Mouse (Mus musculus) adrenal gland, adult 8-10 months (tissue): ENCODE data around the gene Dhdh. TPM values are rescaled to one million over a fixed set of nuclear protein-coding genes. Genes with fewer than 3 reads are reported as not detected.
"Not testable (repeated sequence)": the region's sequence is repeated elsewhere in the genome, so short reads cannot be mapped to it uniquely, and the experiment has no call there.

Experiments
- DNase-seq: peaks from one replicate; pipeline ENCODE4 v3.0.0; 2022
- total RNA-seq, 4 experiments: library from RNA; stranded (reverse); gene quantifications; 2 replicates each; pipeline ENCODE4 v1.2.4; 2022

Dhdh gene
- total RNA-seq, 4 experiments from 2014 or later, result 65.1 to 80.0 (median 69.2) TPM

DNA sequence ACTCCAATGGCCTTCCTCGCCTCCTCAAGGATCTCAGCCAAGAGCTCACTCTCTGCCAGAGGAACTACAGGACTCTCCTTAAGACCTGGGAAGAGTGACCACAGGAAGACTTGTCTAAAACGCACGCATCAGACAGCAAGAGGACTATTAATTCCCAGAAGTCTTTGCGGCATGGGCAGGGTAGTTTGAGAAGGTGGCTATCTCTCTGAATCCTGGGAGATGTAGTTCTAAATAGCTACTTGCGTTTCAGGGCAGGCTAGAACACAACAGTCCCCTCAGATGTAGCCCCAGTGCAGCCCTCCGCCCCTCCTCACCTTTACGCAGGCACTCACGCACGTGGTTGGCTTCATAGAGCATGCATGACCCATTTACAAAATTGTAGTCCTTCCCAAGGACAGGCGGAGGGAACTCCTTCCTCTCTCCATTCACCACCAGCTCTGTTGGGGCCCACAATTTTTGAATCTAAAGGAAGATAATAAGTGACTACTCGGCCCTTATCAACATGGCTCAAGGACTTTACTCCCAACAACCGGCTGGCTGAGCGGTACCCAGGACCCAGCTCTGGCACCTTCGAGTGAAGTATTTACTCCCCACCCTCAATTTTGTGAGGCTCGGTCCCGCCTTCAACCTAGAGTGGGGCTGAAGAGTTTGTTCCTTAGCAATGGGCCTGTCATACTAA is 13.2 kb downstream of the Dhdh start:
- DNase-seq, result no peak

DNA sequence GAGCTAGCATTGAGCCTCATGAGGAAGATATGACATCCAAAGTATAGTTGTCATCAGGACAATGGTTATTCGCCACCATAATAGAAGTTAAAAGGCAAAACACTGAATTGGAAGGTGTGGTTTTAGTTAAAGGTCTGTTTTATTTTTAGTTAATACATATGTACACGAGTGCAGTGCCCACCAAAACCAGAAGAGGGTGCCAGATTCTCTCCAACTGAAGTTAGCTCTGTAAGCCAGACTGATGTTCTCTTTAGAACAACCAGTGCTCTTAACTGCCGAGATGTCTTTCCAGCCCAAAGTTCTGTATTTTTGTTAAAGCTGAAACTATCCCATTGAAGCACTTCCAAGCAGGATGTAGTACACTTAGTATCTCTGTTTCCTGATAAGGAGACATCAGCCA is 17.7 kb downstream of the Dhdh start:
- no peak for DNase-seq

DNA sequence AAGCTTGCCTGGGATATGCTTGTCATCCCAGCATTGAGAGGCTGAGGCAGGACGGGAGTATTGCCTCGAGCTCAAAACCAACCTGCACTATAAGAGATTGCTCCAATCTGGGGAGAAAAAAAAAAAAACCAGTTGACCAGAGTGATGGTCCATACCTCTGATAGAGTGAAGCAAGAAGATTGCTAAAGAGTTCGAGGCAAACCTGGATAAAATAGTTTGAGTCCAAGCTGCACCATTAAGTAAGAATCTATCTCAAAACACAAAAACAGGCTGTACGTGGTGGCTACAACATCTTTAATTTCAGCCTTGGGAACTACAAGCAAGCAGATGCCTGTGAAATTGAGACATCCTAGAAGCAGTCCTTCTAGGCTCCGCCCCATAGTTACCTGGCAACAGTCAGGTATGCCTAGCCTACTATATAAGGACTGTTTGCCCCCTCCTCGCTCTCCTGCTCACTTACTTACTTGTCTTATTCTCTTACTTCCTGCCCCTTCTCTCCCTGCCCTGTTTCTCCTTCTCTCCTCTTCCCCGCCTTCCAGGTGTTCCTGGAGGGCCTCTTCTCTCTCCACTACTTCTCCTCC is 21.4 kb downstream of the Dhdh start:
- no peak for DNase-seq

- DNase-seq, result peak; percentile 95
Measured at GRCm38 (mm10) chr7:45466283-45467089, 22.1 kb downstream of the Dhdh start, which contains the start of gene Bax. TSS of gene Bax (minus strand) at chr7:45466898.

- no peak for DNase-seq
Measured at GRCm38 (mm10) chr7:45465549-45465948, 23.1 kb downstream of the Dhdh start.

GRCm38 (mm10) chr7:45465112-45465511 is 23.5 kb downstream of the Dhdh start:
- no peak for DNase-seq

- DNase-seq, result no peak
Measured at GRCm38 (mm10) chr7:45463987-45464778, 24.4 kb downstream of the Dhdh start.

DNA sequence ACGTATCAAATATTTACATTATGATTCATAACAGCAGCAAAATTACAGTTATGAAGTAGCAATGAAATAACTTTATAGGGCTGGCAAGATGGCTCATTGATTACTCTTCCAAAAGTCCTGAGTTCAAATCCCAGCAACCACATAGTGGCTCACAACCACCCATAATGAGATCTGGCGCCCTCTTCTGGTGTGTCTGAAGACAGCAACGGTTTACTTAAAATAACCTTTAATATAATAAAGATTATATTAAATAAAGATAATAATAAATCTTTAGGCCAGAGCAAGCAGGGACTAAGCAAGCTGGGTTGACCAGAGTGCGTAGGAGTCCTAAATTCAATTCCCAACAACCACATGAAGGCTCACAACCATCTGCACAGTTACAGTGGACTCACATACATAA is 25.7 kb downstream of the Dhdh start:
- not testable (repeated sequence) for DNase-seq

DNA sequence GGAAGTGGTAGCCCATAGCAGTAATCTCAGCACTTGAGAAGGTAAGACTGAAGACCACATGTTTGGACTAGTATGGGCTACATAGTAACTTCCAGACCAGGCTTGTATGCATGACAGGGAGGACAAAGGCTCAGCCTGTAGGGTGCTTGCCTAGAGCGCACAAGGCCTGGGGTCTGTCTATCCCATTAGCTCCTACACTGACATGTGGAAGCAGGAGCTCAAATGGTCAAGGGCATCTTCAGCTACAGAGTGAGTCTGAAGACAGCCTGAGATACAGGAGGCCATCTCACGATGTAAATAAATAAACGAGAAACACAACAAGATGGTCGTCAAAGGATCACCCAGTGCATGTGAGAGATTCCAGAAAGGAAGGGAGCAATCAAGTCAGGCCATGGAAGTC is 26.3 kb downstream of the Dhdh start:
- no peak for DNase-seq

- DNase-seq, result no peak
Measured at GRCm38 (mm10) chr7:45461781-45462180, 26.8 kb downstream of the Dhdh start.

GRCm38 (mm10) chr7:45461326-45461725 is 27.3 kb downstream of the Dhdh start:
- DNase-seq, result no peak

GRCm38 (mm10) chr7:45460860-45461314 is 27.7 kb downstream of the Dhdh start:
- DNase-seq, result peak; percentile 80

DNA sequence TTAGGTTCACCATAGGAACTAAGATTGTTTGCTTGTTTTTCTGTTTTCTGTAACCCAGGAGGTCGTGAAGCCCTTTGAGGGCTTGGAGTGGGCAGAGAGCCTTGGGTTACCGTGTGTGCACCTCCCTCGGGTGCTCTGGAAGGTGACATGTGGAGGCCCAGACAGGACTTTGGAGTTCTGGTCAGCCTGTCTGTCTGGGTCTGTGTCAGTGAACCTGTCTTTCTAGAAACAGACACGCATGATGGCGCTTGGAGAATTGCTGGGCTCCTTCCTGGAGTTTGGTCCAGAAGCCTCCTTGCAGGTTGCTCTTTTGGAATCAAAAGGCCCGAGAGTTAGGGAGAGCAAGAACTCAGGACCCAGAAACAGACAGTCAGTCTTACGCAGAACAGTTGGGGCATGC is 28.2 kb downstream of the Dhdh start:
- DNase-seq, result no peak

GRCm38 (mm10) chr7:45459564-45460140 is 29.0 kb downstream of the Dhdh start, which contains the start of gene Ftl1:
TSS of gene Ftl1 (minus strand) at chr7:45459884.
- DNase-seq, result peak; percentile 98

GRCm38 (mm10) chr7:45458748-45459563 is 29.6 kb downstream of the Dhdh start:
- DNase-seq, result no peak

- no peak for DNase-seq
Measured at GRCm38 (mm10) chr7:45457204-45458060, 31.2 kb downstream of the Dhdh start.

GRCm38 (mm10) chr7:45456721-45457203 is 31.8 kb downstream of the Dhdh start:
- no peak for DNase-seq

DNA sequence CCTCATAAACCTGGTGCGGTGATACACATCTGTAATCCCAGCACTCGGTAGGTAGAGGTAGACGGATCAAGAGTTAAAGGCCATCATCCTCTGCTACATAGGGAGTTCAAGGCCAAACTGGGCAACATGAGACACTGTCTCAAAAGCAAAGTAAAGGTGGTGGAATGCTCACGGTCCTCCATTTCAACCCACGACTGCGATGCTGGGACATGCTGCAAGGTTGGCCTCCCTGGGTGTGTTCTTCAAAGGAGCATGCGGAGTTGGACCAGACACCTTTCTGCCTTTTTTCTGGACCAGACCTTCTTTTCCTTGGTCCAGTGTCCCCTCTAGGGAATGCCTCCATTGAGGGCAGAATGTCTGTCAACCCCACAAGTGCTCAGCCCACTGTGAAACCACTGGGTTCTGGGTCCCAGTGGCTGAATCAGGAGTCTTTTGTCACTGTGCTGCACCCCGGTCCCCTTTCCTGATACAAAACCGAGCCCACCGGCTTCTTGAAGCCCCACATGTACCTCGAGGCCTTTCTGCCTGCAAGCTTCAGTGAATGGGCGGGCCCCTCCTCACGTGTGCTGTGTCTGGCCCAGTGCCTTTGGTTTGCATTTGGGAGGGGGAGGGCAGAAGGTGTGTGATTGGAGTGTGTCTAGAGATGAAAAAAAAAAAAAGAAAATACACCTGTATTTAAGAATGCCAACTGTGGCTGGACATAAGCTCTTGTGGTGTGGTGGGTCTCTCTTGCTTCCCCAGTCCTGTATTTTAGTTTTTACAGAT is 32.5 kb downstream of the Dhdh start:
- no peak for DNase-seq

GRCm38 (mm10) chr7:45454971-45455370 is 33.6 kb downstream of the Dhdh start:
- DNase-seq, result no peak
